ENCODE assay signal across 9 mouse cellular contexts in the genomic region with DNA sequence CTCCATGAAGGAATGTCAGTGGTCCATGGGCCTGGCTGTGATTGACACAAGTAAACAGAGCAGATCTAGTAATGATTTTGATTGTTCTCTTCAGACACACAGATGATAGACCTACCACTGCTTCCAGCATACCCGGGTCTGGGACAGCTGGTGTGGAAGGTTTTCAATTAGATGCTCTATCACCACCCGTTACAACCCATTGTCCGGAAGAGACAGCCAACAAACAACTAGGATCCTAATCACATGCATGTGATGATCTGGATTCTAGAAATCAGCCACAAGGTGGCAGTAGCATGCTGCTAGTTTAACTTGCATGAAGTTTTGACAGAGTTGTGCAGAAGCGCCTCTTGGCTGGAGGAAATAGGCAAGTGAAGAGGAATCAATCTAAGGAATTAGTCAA. TPM values are rescaled to one million over a fixed set of nuclear protein-coding genes. Genes with fewer than 3 reads are reported as not detected.
DNase-seq lines count a peak whose midpoint lies in the region; ATAC-seq lines count a peak whose summit lies in the region.
"Had no signal": no experiment of that assay in that cellular context is flagged by ENCODE, and none has a peak within 500 bp of the region (broad histone marks: within the 10 kb centered on the region; RNA-seq: fewer than 3 reads in every experiment).

No protein-coding gene starts in this region.

- ATAC-seq in hindbrain, embryonic 14.5 days (ENCODE audit: low FRiP score): peak; percentile 43; the same call in 1 of the 2 replicates

- H3K36me3 ChIP-seq in forebrain, embryonic 10.5 days (replicated peaks): no peaks in the 10 kb centered on the region
- H3K36me3 ChIP-seq in hindbrain, embryonic 14.5 days (replicated peaks; ENCODE audit: control insufficient read depth, insufficient read depth): no peaks in the 10 kb centered on the region

- H3K4me2 ChIP-seq in hindbrain, embryonic 14.5 days (replicated peaks): no peak overlapping the region

- no peak overlapping the region for H3K27ac ChIP-seq in forebrain, embryonic 10.5 days
- H3K27ac ChIP-seq in hindbrain, embryonic 14.5 days: no peak overlapping the region

- H3K4me1 ChIP-seq in forebrain, embryonic 10.5 days: no peaks in the 10 kb centered on the region
- no peaks in the 10 kb centered on the region for H3K4me1 ChIP-seq in hindbrain, embryonic 14.5 days (replicated peaks; ENCODE audit: control insufficient read depth, insufficient read depth, low read length)

- DNase-seq in cerebellum, adult 9-10 months: peak; percentile 64
- DNase-seq in cerebellum, adult 11 months: no peak
- peak; percentile 49 to 63 for DNase-seq in adrenal gland, adult 18-20 months (ENCODE audit: low spot score in 2 of 2)
- peak; percentile 57 for DNase-seq in forebrain, embryonic 10.5 days (ENCODE audit: extremely low spot score, low spot score)
- DNase-seq in hindbrain, embryonic 14.5 days (ENCODE audit: low spot score): peak; percentile 89
- DNase-seq in layer of hippocampus, postnatal 14 days (ENCODE audit: low spot score in 2 of 2): peak; percentile 62 to 82
- DNase-seq in mesoderm, embryonic 11.5 days (ENCODE audit: low read depth, low spot score): peak; percentile 83
- peak; percentile 67 for DNase-seq in right cerebral cortex, postnatal 14 days

- H3K9ac ChIP-seq in hindbrain, embryonic 14.5 days: no peak overlapping the region

- peaks cover 2% of the 10 kb centered on the region; the same call in 1 of the 2 replicates for H3K9me3 ChIP-seq in forebrain, embryonic 10.5 days
- no peaks in the 10 kb centered on the region for H3K9me3 ChIP-seq in hindbrain, embryonic 14.5 days (ENCODE audit: control insufficient read depth, low read length)

- H3K4me3 ChIP-seq in forebrain, embryonic 10.5 days: no peak overlapping the region
- H3K4me3 ChIP-seq in hindbrain, embryonic 14.5 days (replicated peaks; ENCODE audit: low read length): no peak overlapping the region

- H3K27me3 ChIP-seq in forebrain, embryonic 10.5 days (ENCODE audit: poor library complexity, severe bottlenecking): no peaks in the 10 kb centered on the region
- no peaks in the 10 kb centered on the region for H3K27me3 ChIP-seq in hindbrain, embryonic 14.5 days (ENCODE audit: control insufficient read depth, insufficient read depth, low read length)

- WGBS in forebrain, embryonic 10.5 days: 24% methylated on average over 4 of the region's 4 CpGs
- 17% methylated on average over 4 of the region's 4 CpGs for WGBS in hindbrain, embryonic 14.5 days

RNA-seq across cellular contexts. Expression of a gene that starts 14.8 kb away (rescaled TPM):
- under 1 TPM; 0.22 to 0.30 TPM for total RNA-seq in adrenal gland, adult 18-20 months (2021)
- polyA plus RNA-seq in forebrain, embryonic 10.5 days (2016; fragmentation: Nextera tagmentation; extraction: Ambion mirVana): 0.09 TPM in 1 of 2 replicates, not detected in the other
- 0.39 and 0.70 TPM in 2 replicates for polyA plus RNA-seq in hindbrain, embryonic 14.5 days (2014; fragmentation: Nextera tagmentation; extraction: Ambion mirVana)
- total RNA-seq in layer of hippocampus, postnatal 14 days (2021): 1 to 10 TPM in 1 of 2 experiments, under 1 TPM in 1; 0.65 to 1.3 TPM
- polyA plus RNA-seq: liver, embryonic 16.5 days had no signal

RNA-seq across cellular contexts. Expression of a gene that starts 16.1 kb away (rescaled TPM):
- 100 to 1,000 TPM; 743 to 913 TPM for total RNA-seq in adrenal gland, adult 18-20 months (2021)
- 363 and 367 TPM in 2 replicates for polyA plus RNA-seq in forebrain, embryonic 10.5 days (2016; fragmentation: Nextera tagmentation; extraction: Ambion mirVana)
- polyA plus RNA-seq in hindbrain, embryonic 14.5 days (2014; fragmentation: Nextera tagmentation; extraction: Ambion mirVana): 503 and 642 TPM in 2 replicates
- 100 to 1,000 TPM; 634 to 664 TPM for total RNA-seq in layer of hippocampus, postnatal 14 days (2021)

RNA-seq across cellular contexts. Expression of a gene that starts 28.6 kb away (rescaled TPM):
- total RNA-seq in adrenal gland, adult 18-20 months (2021): 10 to 100 TPM; 19.0 to 27.7 TPM
- 29.0 and 30.8 TPM in 2 replicates for polyA plus RNA-seq in forebrain, embryonic 10.5 days (2016; fragmentation: Nextera tagmentation; extraction: Ambion mirVana)
- 27.0 and 31.7 TPM in 2 replicates for polyA plus RNA-seq in hindbrain, embryonic 14.5 days (2014; fragmentation: Nextera tagmentation; extraction: Ambion mirVana)
- total RNA-seq in layer of hippocampus, postnatal 14 days (2021): 10 to 100 TPM; 37.0 to 41.1 TPM

RNA-seq across cellular contexts. Expression of a gene that starts 28.7 kb away (rescaled TPM):
- total RNA-seq in adrenal gland, adult 18-20 months (2021): 10 to 100 TPM; 34.4 to 37.6 TPM
- polyA plus RNA-seq in forebrain, embryonic 10.5 days (2016; fragmentation: Nextera tagmentation; extraction: Ambion mirVana): 190 and 191 TPM in 2 replicates
- 79.5 and 80.8 TPM in 2 replicates for polyA plus RNA-seq in hindbrain, embryonic 14.5 days (2014; fragmentation: Nextera tagmentation; extraction: Ambion mirVana)
- total RNA-seq in layer of hippocampus, postnatal 14 days (2021): 10 to 100 TPM; 52.5 to 55.9 TPM

RNA-seq across cellular contexts. Expression of a gene that starts 43.9 kb away (rescaled TPM):
- 10 to 100 TPM; 52.8 to 53.6 TPM for total RNA-seq in adrenal gland, adult 18-20 months (2021)
- polyA plus RNA-seq in forebrain, embryonic 10.5 days (2016; fragmentation: Nextera tagmentation; extraction: Ambion mirVana): 72.9 and 76.6 TPM in 2 replicates
- 34.4 and 39.2 TPM in 2 replicates for polyA plus RNA-seq in hindbrain, embryonic 14.5 days (2014; fragmentation: Nextera tagmentation; extraction: Ambion mirVana)
- 10 to 100 TPM; 53.6 to 61.3 TPM for total RNA-seq in layer of hippocampus, postnatal 14 days (2021)
